Mouse (Mus musculus): ENCODE results near the gene Gpr4. TPM values are rescaled to one million over a fixed set of nuclear protein-coding genes. Genes with fewer than 3 reads are reported as not detected.

The Gpr4 gene
- polyA plus RNA-seq, 1 experiment from 2014 or later, result 0.85 TPM

DNA sequence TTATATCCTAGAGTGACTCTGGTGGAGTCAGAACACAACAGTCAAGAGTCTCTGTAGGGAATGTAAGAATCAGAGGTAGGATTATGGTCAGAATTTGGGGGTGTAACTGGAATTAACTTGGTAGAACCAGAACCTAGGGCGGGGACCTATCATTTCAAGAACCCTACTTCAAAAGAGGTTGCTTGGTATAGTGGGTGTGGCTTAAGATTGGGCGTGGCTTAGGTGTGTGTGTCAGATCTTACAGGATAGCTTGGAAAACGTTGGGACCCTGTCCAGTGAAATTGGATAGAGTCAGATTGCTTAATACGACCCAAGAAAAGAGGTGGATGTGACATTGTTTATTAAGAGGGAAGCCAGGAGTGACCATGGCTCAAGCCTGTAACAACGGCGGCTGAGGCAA is 32.4 kb upstream of the Gpr4 start:
- no peak overlapping the region for H3K27ac ChIP-seq (replicated peaks)
- H3K36me3 ChIP-seq (ENCODE audit: control insufficient read depth, insufficient read depth, low read length), result no peaks in the 10 kb centered on the region; the same call in 1 of the 2 replicates
- H3K4me1 ChIP-seq (replicated peaks; ENCODE audit: control insufficient read depth, insufficient read depth), result 0 out of 2 replicates have a peak, but pooled peaks cover 2% of the 10 kb centered on the region
- ATAC-seq (ENCODE audit: low FRiP score, low TSS enrichment) (no peak), DNase-seq (ENCODE audit: low spot score) (no peak)
- WGBS, result 38% methylated on average over 6 of the region's 6 CpGs
- H3K9me3 ChIP-seq (ENCODE audit: control insufficient read depth, low read length), result no peaks in the 10 kb centered on the region
- H3K4me2 ChIP-seq (replicated peaks; ENCODE audit: low read depth), result no peak overlapping the region
- H3K27me3 ChIP-seq (ENCODE audit: control insufficient read depth, insufficient read depth, low read length), result peaks cover 20% of the 10 kb centered on the region
- H3K4me3 ChIP-seq (ENCODE audit: low read depth, low read length), result no peak overlapping the region
- H3K9ac ChIP-seq (ENCODE audit: low read length), result no peak overlapping the region
- TF ChIP-seq CTCF (IDR thresholded peaks at IDR 0.05; ENCODE audit: low read depth) (no peak), EP300 (optimal IDR thresholded peaks at IDR 0.05) (no peak)

DNA sequence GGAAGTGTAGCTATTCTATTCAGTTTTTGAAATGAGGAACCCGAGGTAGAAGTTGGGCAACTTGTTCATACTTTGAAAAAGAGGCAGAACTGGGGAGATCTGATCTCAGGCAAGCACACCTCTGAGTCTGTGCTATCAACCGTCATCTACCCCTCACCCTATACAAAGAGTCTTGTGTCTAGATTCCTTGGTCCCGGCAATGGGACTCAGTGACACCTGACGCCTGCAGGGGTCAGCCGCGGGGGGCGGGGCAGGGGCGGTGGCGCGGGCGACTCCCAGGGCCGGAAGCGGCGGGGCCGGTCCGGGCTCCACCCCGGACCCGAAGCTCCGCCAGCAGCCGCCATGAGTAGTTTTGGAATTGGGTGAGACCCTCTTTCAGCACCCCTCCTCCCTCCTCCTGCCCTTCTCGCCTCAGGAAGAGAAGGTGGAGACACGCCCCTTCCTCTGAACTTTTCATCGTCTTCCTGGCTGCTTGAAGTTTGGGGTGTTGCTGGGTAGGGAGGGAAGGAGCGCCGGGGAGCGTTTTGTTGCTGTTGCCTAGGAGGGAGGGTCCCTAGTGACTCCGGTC is 31.4 kb upstream of the Gpr4 start:
- Histone ChIP-seq H3K27ac (replicated peaks) (no peak overlapping the region), H3K4me3 (ENCODE audit: low read depth, low read length) (peak overlapping the region; percentile 57), H3K4me2 (replicated peaks; ENCODE audit: low read depth) (peak overlapping the region; percentile 80), H3K36me3 (ENCODE audit: control insufficient read depth, insufficient read depth, low read length) (no peaks in the 10 kb centered on the region; the same call in 1 of the 2 replicates), H3K4me1 (replicated peaks; ENCODE audit: control insufficient read depth, insufficient read depth) (0 out of 2 replicates have a peak, but pooled peaks cover 2% of the 10 kb centered on the region), H3K9ac (ENCODE audit: low read length) (peak overlapping the region; percentile 64), H3K27me3 (ENCODE audit: control insufficient read depth, insufficient read depth, low read length) (peaks cover 20% of the 10 kb centered on the region), H3K9me3 (ENCODE audit: control insufficient read depth, low read length) (no peaks in the 10 kb centered on the region)
- TF ChIP-seq CTCF (IDR thresholded peaks at IDR 0.05; ENCODE audit: low read depth) (no peak), EP300 (optimal IDR thresholded peaks at IDR 0.05) (no peak)
- DNase-seq (ENCODE audit: low spot score), result peak; percentile 77
- peak; percentile 43 for ATAC-seq (ENCODE audit: low FRiP score, low TSS enrichment)
- 1% methylated on average over 24 of the region's 27 CpGs for WGBS

DNA sequence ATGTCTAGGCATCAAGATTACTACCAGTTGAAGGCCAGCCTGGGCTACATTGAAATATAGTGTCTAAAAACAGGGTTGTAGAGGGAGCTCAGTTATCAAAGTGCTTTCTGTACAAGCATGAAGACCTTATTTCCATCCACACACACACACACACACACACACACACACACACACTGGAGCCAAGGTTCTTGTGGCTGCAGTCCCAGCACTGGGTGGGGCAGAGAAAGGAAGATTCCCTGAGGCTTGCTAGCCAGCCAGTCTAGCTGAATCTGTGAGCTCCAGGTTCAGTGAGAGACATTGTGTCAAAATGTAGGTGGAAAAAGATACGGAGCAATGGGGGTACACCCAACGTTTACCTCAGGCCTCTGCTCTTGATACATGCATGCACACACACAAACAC is 28.1 kb upstream of the Gpr4 start:
- Histone ChIP-seq H3K9me3 (ENCODE audit: control insufficient read depth, low read length) (no peaks in the 10 kb centered on the region), H3K9ac (ENCODE audit: low read length) (no peak overlapping the region), H3K36me3 (ENCODE audit: control insufficient read depth, insufficient read depth, low read length) (no peaks in the 10 kb centered on the region; the same call in 1 of the 2 replicates), H3K27ac (replicated peaks) (0 out of 2 replicates have a peak overlapping the region, but pooled peaks have one; percentile 18), H3K27me3 (ENCODE audit: control insufficient read depth, insufficient read depth, low read length) (no peaks in the 10 kb centered on the region), H3K4me1 (replicated peaks; ENCODE audit: control insufficient read depth, insufficient read depth) (0 out of 2 replicates have a peak, but pooled peaks cover 2% of the 10 kb centered on the region), H3K4me3 (ENCODE audit: low read depth, low read length) (no peak overlapping the region), H3K4me2 (replicated peaks; ENCODE audit: low read depth) (no peak overlapping the region)
- TF ChIP-seq EP300 (optimal IDR thresholded peaks at IDR 0.05), result no peak
- TF ChIP-seq CTCF (IDR thresholded peaks at IDR 0.05; ENCODE audit: low read depth), result no peak
- DNase-seq (ENCODE audit: low spot score) (no peak), ATAC-seq (ENCODE audit: low FRiP score, low TSS enrichment) (no peak)
- 70% methylated on average over 2 of the region's 2 CpGs for WGBS

DNA sequence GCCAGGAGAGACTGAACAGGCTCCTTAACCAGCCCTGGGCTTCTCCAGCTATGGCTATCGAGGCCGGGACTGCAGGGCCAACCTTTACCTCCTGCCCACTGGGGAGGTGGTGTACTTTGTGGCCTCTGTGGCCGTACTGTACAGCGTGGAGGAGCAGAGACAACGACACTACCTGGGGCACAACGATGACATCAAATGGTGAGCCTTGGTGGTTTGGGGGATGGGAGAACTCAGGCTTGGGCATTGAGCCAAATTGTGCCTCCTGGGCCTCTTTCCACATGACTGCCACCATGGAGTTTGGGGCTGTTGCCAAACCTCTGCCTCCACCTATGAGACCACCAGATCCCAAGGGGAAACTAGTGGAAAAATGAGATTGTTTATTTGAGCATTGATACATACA is 27.6 kb upstream of the Gpr4 start:
- no peak for TF ChIP-seq CTCF (IDR thresholded peaks at IDR 0.05; ENCODE audit: low read depth)
- TF ChIP-seq EP300 (optimal IDR thresholded peaks at IDR 0.05), result no peak
- ATAC-seq (ENCODE audit: low FRiP score, low TSS enrichment) (no peak), DNase-seq (ENCODE audit: low spot score) (no peak)
- Histone ChIP-seq H3K27ac (replicated peaks) (0 out of 2 replicates have a peak overlapping the region, but pooled peaks have one; percentile 18), H3K36me3 (ENCODE audit: control insufficient read depth, insufficient read depth, low read length) (no peaks in the 10 kb centered on the region; the same call in 1 of the 2 replicates), H3K9ac (ENCODE audit: low read length) (no peak overlapping the region), H3K9me3 (ENCODE audit: control insufficient read depth, low read length) (no peaks in the 10 kb centered on the region), H3K27me3 (ENCODE audit: control insufficient read depth, insufficient read depth, low read length) (no peaks in the 10 kb centered on the region), H3K4me1 (replicated peaks; ENCODE audit: control insufficient read depth, insufficient read depth) (0 out of 2 replicates have a peak, but pooled peaks cover 2% of the 10 kb centered on the region), H3K4me2 (replicated peaks; ENCODE audit: low read depth) (no peak overlapping the region), H3K4me3 (ENCODE audit: low read depth, low read length) (no peak overlapping the region)
- WGBS, result 70% methylated on average over 6 of the region's 6 CpGs

DNA sequence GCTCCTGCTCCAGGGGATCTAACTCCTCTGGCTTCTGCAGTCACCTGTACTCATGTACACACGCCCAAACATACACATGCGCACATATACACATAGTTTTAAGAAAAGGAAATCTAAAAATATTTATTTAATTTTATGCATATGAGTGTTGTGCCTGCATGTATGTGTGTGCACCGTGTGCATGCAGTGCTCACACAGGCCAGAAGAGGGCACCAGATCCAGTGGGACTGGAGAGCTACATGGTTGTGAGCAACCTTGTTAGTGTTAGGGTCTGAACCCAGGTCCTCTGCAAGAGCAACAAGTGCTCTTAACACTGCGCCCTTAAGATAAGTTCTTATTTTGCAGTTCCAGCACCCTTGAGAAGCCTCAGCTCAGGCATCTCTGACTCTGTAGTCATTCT is 17.7 kb upstream of the Gpr4 start:
- no peaks in the 10 kb centered on the region for H3K27me3 ChIP-seq (ENCODE audit: control insufficient read depth, insufficient read depth, low read length)
- H3K4me2 ChIP-seq (replicated peaks; ENCODE audit: low read depth), result no peak overlapping the region
- ATAC-seq (ENCODE audit: low FRiP score, low TSS enrichment) (no peak), DNase-seq (ENCODE audit: low spot score) (no peak)
- no peak overlapping the region for H3K9ac ChIP-seq (ENCODE audit: low read length)
- H3K4me3 ChIP-seq (ENCODE audit: low read depth, low read length), result no peak overlapping the region
- no peaks in the 10 kb centered on the region for H3K9me3 ChIP-seq (ENCODE audit: control insufficient read depth, low read length)
- no peak for TF ChIP-seq EP300 (optimal IDR thresholded peaks at IDR 0.05)
- TF ChIP-seq CTCF (IDR thresholded peaks at IDR 0.05; ENCODE audit: low read depth), result peak; percentile 48
- WGBS, result 97% methylated on average over 4 of the region's 4 CpGs
- no peaks in the 10 kb centered on the region for H3K4me1 ChIP-seq (replicated peaks; ENCODE audit: control insufficient read depth, insufficient read depth)
- H3K36me3 ChIP-seq (ENCODE audit: control insufficient read depth, insufficient read depth, low read length), result peaks cover 12% of the 10 kb centered on the region; the same call in 1 of the 2 replicates
- H3K27ac ChIP-seq (replicated peaks), result no peak overlapping the region

DNA sequence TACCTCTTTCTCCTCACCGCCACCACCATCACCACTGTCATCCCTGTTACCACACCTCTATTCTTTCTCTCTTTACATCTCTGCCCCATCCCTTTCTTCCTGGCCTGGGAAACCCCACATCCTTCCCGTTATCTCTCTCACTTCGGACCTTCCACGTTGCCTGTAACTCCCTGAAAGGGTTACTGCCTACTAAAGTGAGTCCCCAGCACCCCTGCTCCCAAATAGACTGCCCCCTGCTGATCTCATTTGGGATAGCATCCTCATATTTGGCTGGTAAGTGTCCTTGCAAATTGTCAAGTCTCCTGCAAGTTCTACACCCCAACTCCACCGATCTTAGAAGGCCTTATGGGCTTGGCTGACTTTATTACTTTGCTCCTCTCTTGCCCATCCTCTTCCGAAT is 15.7 kb upstream of the Gpr4 start:
- H3K9me3 ChIP-seq (ENCODE audit: control insufficient read depth, low read length), result no peaks in the 10 kb centered on the region
- WGBS, result 57% methylated on average over 6 of the region's 6 CpGs
- no peaks in the 10 kb centered on the region for H3K27me3 ChIP-seq (ENCODE audit: control insufficient read depth, insufficient read depth, low read length)
- no peak overlapping the region for H3K27ac ChIP-seq (replicated peaks)
- DNase-seq (ENCODE audit: low spot score), result no peak
- H3K4me2 ChIP-seq (replicated peaks; ENCODE audit: low read depth), result no peak overlapping the region
- no peaks in the 10 kb centered on the region for H3K4me1 ChIP-seq (replicated peaks; ENCODE audit: control insufficient read depth, insufficient read depth)
- H3K9ac ChIP-seq (ENCODE audit: low read length), result no peak overlapping the region
- peaks cover 6% of the 10 kb centered on the region; the same call in 1 of the 2 replicates for H3K36me3 ChIP-seq (ENCODE audit: control insufficient read depth, insufficient read depth, low read length)
- TF ChIP-seq CTCF (IDR thresholded peaks at IDR 0.05; ENCODE audit: low read depth) (peak; percentile 74), EP300 (optimal IDR thresholded peaks at IDR 0.05) (no peak)
- no peak for ATAC-seq (ENCODE audit: low FRiP score, low TSS enrichment)
- H3K4me3 ChIP-seq (ENCODE audit: low read depth, low read length), result no peak overlapping the region

All from stomach, postnatal 0 days (tissue).